Mouse (Mus musculus) midbrain, embryonic 11.5 days (tissue): ENCODE data around the gene Clta. TPM values are rescaled to one million over a fixed set of nuclear protein-coding genes. Genes with fewer than 3 reads are reported as not detected.
A peak's percentile ranks its signal among the peaks of the same experiment; 100 is the strongest.

Experiments used
- ATAC-seq: fragments of 200-750 bp; cut with Nextera tagmentation; 2 replicates; pipeline ENCODE4 v1.8.0; 2017; ENCODE audit warnings: moderate TSS enrichment, moderate library complexity; ENCODE audit not compliant: low FRiP score
- DNase-seq: peaks from one replicate; pipeline ENCODE4 v3.0.0; 2015; ENCODE audit warnings: low spot score; ENCODE audit errors: missing footprints
- H3K27ac ChIP-seq: fragments of 300-500 bp; sonication (generic); 2 replicates; pipeline ENCODE4 v1.5.1; 2014; ENCODE audit warnings: low read depth, low read length
- H3K27me3 ChIP-seq: fragments of 300-500 bp; sonication (generic); 2 replicates; pipeline ENCODE4 v1.6.1; 2014; ENCODE audit warnings: mild to moderate bottlenecking, low read length, moderate library complexity, mixed read lengths; ENCODE audit not compliant: control insufficient read depth, insufficient read depth
- H3K36me3 ChIP-seq: fragments of 300-500 bp; sonication (generic); 2 replicates; pipeline ENCODE4 v1.6.1; 2014; ENCODE audit warnings: mild to moderate bottlenecking, low read length, moderate library complexity, mixed read lengths; ENCODE audit not compliant: control insufficient read depth, insufficient read depth
- H3K4me1 ChIP-seq: fragments of 300-500 bp; sonication (generic); 2 replicates; pipeline ENCODE4 v1.6.1; 2014; ENCODE audit warnings: low read length; ENCODE audit not compliant: control insufficient read depth, insufficient read depth
- H3K4me2 ChIP-seq: fragments of 300-500 bp; sonication (generic); 2 replicates; pipeline ENCODE4 v1.6.1; 2014; ENCODE audit warnings: mild to moderate bottlenecking, moderate library complexity
- H3K4me3 ChIP-seq: fragments of 300-500 bp; sonication (generic); 2 replicates; pipeline ENCODE4 v1.5.1; 2014; ENCODE audit warnings: low read depth, low read length
- H3K9ac ChIP-seq: fragments of 300-500 bp; sonication (generic); 2 replicates; pipeline ENCODE4 v1.6.1; 2014; ENCODE audit warnings: low read length
- H3K9me3 ChIP-seq: fragments of 300-500 bp; sonication (generic); 2 replicates; pipeline ENCODE4 v1.6.1; 2016; ENCODE audit warnings: low read length; ENCODE audit not compliant: control insufficient read depth
- WGBS: fragments of 180-500 bp; shearing (Covaris S2); extraction: QIAGEN DNeasy Blood & Tissue Kit; methylation state at CpG from one replicate; pipeline ENCODE4 v1.1.7; 2014; 5-methylcytosine and 5-hydroxymethylcytosine counted together
- polyA plus RNA-seq: library from polyadenylated mRNA; unstranded; fragments of >200 nt; fragmentation: Nextera tagmentation; extraction: Ambion mirVana; gene quantifications from 2 replicates; pipeline ENCODE4 v1.2.1, GENCODE M21; 2014

Clta gene
- polyA plus RNA-seq, 1 experiment from 2014 or later, result 226 TPM

GRCm38 (mm10) chr4:44071741-44072145, 67.5 kb downstream of the Clta start:
- peak overlapping the region; percentile 85 for H3K9ac ChIP-seq
- 22% methylated on average over 11 of the region's 11 CpGs for WGBS
- H3K36me3 ChIP-seq, result no peaks in the 10 kb centered on the region
- H3K4me2 ChIP-seq, result peak overlapping the region; percentile 94
- H3K27ac ChIP-seq, result no peak overlapping the region
- H3K4me3 ChIP-seq, result peak overlapping the region; percentile 89
- peaks cover 6% of the 10 kb centered on the region; the same call in 1 of the 2 replicates for H3K4me1 ChIP-seq
- ATAC-seq, result peak; percentile 7; the same call in 1 of the 2 replicates
- no peak for DNase-seq
- no peaks in the 10 kb centered on the region for H3K9me3 ChIP-seq
- H3K27me3 ChIP-seq, result 0 out of 2 replicates have a peak, but pooled peaks cover 4% of the 10 kb centered on the region

GRCm38 (mm10) chr4:44072146-44072872, 68.1 kb downstream of the Clta start:
- under 1% methylated on average over 68 of the region's 70 CpGs for WGBS
- H3K9me3 ChIP-seq, result no peaks in the 10 kb centered on the region

GRCm38 (mm10) chr4:44072873-44073441, 68.7 kb downstream of the Clta start:
- 0 out of 2 replicates have a peak, but pooled peaks cover 4% of the 10 kb centered on the region for H3K27me3 ChIP-seq
- no peaks in the 10 kb centered on the region for H3K36me3 ChIP-seq
- peak overlapping the region; percentile 85 for H3K9ac ChIP-seq
- peaks cover 6% of the 10 kb centered on the region; the same call in 1 of the 2 replicates for H3K4me1 ChIP-seq
- DNase-seq (no peak), ATAC-seq (peak; percentile 61)
- peak overlapping the region; percentile 89 for H3K4me3 ChIP-seq
- WGBS, result 12% methylated on average over 9 of the region's 9 CpGs
- H3K27ac ChIP-seq, result no peak overlapping the region
- peak overlapping the region; percentile 94 for H3K4me2 ChIP-seq
- no peaks in the 10 kb centered on the region for H3K9me3 ChIP-seq

More at GRCm38 (mm10) chr4:44072146-44072872, 68.1 kb downstream of the Clta start:
- Histone ChIP-seq H3K27ac (no peak overlapping the region; the same call in 1 of the 2 replicates), H3K4me3 (peak overlapping the region; percentile 89), H3K4me1 (peaks cover 6% of the 10 kb centered on the region; the same call in 1 of the 2 replicates), H3K4me2 (peak overlapping the region; percentile 94), H3K36me3 (no peaks in the 10 kb centered on the region), H3K27me3 (0 out of 2 replicates have a peak, but pooled peaks cover 4% of the 10 kb centered on the region), H3K9ac (peak overlapping the region; percentile 85)
- peak; percentile 98 for ATAC-seq
- peak; percentile 99 for DNase-seq

GRCm38 (mm10) chr4:44073799-44074198, 69.5 kb downstream of the Clta start:
- no peaks in the 10 kb centered on the region for H3K36me3 ChIP-seq
- H3K4me3 ChIP-seq, result no peak overlapping the region
- WGBS, result 78% methylated on average over 3 of the region's 3 CpGs
- H3K9me3 ChIP-seq, result no peaks in the 10 kb centered on the region
- ATAC-seq, result no peak
- DNase-seq, result no peak
- 0 out of 2 replicates have a peak, but pooled peaks cover 4% of the 10 kb centered on the region for H3K27me3 ChIP-seq
- no peak overlapping the region for H3K9ac ChIP-seq
- no peak overlapping the region for H3K4me2 ChIP-seq
- peaks cover 6% of the 10 kb centered on the region; the same call in 1 of the 2 replicates for H3K4me1 ChIP-seq
- no peak overlapping the region for H3K27ac ChIP-seq

GRCm38 (mm10) chr4:44074422-44074821, 70.2 kb downstream of the Clta start:
- Histone ChIP-seq H3K4me2 (no peak overlapping the region), H3K9me3 (no peaks in the 10 kb centered on the region), H3K27ac (no peak overlapping the region), H3K36me3 (no peaks in the 10 kb centered on the region), H3K9ac (no peak overlapping the region), H3K4me1 (peaks cover 6% of the 10 kb centered on the region; the same call in 1 of the 2 replicates), H3K4me3 (no peak overlapping the region), H3K27me3 (0 out of 2 replicates have a peak, but pooled peaks cover 4% of the 10 kb centered on the region)
- 79% methylated on average over 4 of the region's 4 CpGs for WGBS
- ATAC-seq, result no peak
- peak; percentile 53 for DNase-seq

GRCm38 (mm10) chr4:44078358-44078933, 74.2 kb downstream of the Clta start:
- DNase-seq, result peak; percentile 70
- WGBS, result 87% methylated on average over 7 of the region's 7 CpGs
- no peak for ATAC-seq
- Histone ChIP-seq H3K36me3 (no peaks in the 10 kb centered on the region), H3K9me3 (no peaks in the 10 kb centered on the region), H3K27me3 (no peaks in the 10 kb centered on the region), H3K27ac (no peak overlapping the region), H3K4me3 (no peak overlapping the region), H3K9ac (no peak overlapping the region), H3K4me1 (no peaks in the 10 kb centered on the region), H3K4me2 (no peak overlapping the region)

Other genes with a start within 250 kb of the Clta start
- gene Olfr159, start 233.4 kb upstream of the Clta start, polyA plus RNA-seq, result not detected in 2 replicates
- gene Olfr156, start 180.6 kb upstream of the Clta start, polyA plus RNA-seq, result not detected in 2 replicates
- gene Olfr157, start 164.3 kb upstream of the Clta start, polyA plus RNA-seq, result not detected in 2 replicates
- gene Olfr155, start 152.9 kb upstream of the Clta start, polyA plus RNA-seq, result not detected in 2 replicates
- 11.9 and 13.6 TPM in 2 replicates for gene Reck, start 128.9 kb upstream of the Clta start, polyA plus RNA-seq
- 82.7 and 89.5 TPM in 2 replicates for gene Glipr2, start 47.1 kb upstream of the Clta start, polyA plus RNA-seq
- gene Ccin, start 21.0 kb upstream of the Clta start, polyA plus RNA-seq, result not detected in 2 replicates
- 15.1 and 18.1 TPM in 2 replicates for gene Gne, start 79.7 kb downstream of the Clta start, polyA plus RNA-seq
- 52.4 and 56.6 TPM in 2 replicates for gene Rnf38, start 229.3 kb downstream of the Clta start, polyA plus RNA-seq